Mouse (Mus musculus) brain, embryonic 14.5 days (tissue): Measurements from ENCODE around the gene Selenom.

Source experiments
- CTCF ChIP-seq: fragments of 200-500 bp; IDR thresholded peaks from 2 replicates; pipeline ENCODE4 v1.5.1; 2012; ENCODE audit warnings: inconsistent platforms, mild to moderate bottlenecking, moderate library complexity, borderline replicate concordance; ENCODE audit not compliant: insufficient read depth, insufficient read length; ENCODE audit errors: extremely low read depth
- POLR2A ChIP-seq: fragments of 200-500 bp; IDR thresholded peaks from 2 replicates; pipeline ENCODE4 v1.6.1; 2012; ENCODE audit warnings: mild to moderate bottlenecking, inconsistent platforms, borderline replicate concordance; ENCODE audit not compliant: poor library complexity, insufficient read depth, insufficient read length, severe bottlenecking; ENCODE audit errors: extremely low read depth

DNA sequence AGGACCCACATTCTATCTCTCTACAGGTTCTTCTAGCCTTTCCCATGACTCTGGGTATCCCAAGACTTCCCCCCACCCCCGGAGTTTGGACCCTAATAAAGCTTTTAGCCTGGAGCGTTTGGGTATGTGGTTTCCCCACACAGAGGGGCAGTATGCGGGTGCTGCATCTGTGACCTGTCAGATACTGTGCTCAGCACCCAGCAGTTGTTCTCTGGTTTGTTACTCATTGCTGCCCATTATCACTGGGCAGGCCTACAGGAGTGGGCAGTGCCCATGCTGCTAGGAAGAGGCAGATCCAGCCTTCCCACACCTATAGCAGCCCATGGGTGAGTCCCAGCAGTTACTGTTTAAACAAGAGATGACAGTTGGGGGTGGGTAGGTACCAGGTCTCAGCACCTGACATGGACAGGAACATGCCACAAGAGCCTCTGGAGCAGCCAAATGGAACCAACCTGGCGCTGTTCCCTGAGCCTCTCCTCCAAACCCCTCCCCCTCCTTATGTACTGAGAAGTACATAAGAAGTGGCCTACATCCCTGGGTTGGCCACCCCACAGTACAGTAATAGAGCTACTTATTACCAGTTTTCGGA lies 22.4 kb downstream of the Selenom start:
- no peak for TF ChIP-seq POLR2A
- no peak for TF ChIP-seq CTCF
